Mouse (Mus musculus): ENCODE data around the gene Naa20. TPM values are rescaled to one million over a fixed set of nuclear protein-coding genes. Genes with fewer than 3 reads are reported as not detected.

Gene Naa20
- polyA plus RNA-seq (2012; rRNA removed) (17.2 and 29.9 TPM in 2 replicates), polyA plus RNA-seq (2014; fragmentation: Nextera tagmentation; extraction: Ambion mirVana) (70.2 and 73.7 TPM in 2 replicates)

DNA sequence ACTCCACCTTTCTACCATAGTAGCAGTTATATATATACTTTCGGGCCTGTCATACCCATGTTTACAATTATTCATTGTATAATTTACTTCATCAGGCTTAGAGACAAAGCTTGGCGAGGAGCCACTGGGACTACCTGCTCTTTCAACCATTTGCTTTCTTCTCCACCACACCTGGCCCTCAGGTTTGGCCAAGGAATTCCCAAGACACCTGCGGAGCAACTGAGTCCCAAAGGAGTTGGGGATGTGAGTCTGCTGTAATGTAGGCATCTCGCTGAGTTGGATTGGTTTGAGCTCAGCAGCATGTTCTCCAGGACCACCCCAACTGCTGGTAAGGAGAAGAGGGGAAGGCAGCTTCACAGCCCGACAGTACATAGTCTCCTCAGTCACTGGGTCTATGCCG lies at the start of gene Naa20:
TSS of gene Naa20 (plus strand) at position 239 of the 400 bp plus-strand sequence.
- 68% methylated on average over 6 of the region's 6 CpGs for WGBS (ENCODE audit: insufficient replicate concordance)
- no peak for ATAC-seq (ENCODE audit: insufficient read depth)
- Histone ChIP-seq H3K4me3 (ENCODE audit: insufficient read depth in 1 of 2, low read depth in 2 of 2, low read length in 2 of 2) (peak within 1 kb of the TSS; percentile 96 to 97), H3K36me3 (replicated peaks; ENCODE audit: control insufficient read depth, insufficient read depth, low read depth) (no peaks in the 10 kb centered on the region), H3K27me3 (ENCODE audit: control insufficient read depth, insufficient read depth, low read length) (no peaks in the 10 kb centered on the region), H3K9me3 (ENCODE audit: control insufficient read depth, low read length) (no peaks in the 10 kb centered on the region), H3K4me2 (ENCODE audit: low read depth) (peak within 1 kb of the TSS; percentile 84), H3K27ac (no peak within 1 kb of the TSS), H3K4me1 (replicated peaks; ENCODE audit: control insufficient read depth in 2 of 2, insufficient read depth in 2 of 2, low read length in 1 of 2) (peaks cover 3 to 10% of the 10 kb centered on the region in 2 experiments), H3K9ac (replicated peaks) (peak within 1 kb of the TSS; percentile 92)
- TF ChIP-seq EP300 (IDR thresholded peaks at IDR 0.05; ENCODE audit: low read depth), result no peak
- no peak for TF ChIP-seq CTCF (IDR thresholded peaks at IDR 0.05; ENCODE audit: low read depth)
- no peak for DNase-seq (ENCODE audit: low read depth in 3 of 3, low spot score in 3 of 3)

GRCm38 (mm10) chr2:145855831-145856230 lies 46.1 kb upstream of the Naa20 start:
- WGBS (ENCODE audit: insufficient replicate concordance), result 76% methylated on average over 9 of the region's 9 CpGs
- H3K36me3 ChIP-seq (replicated peaks; ENCODE audit: control insufficient read depth, insufficient read depth, low read depth), result no peaks in the 10 kb centered on the region
- H3K27me3 ChIP-seq (ENCODE audit: control insufficient read depth, insufficient read depth, low read length), result no peaks in the 10 kb centered on the region
- H3K9ac ChIP-seq (replicated peaks), result no peak overlapping the region
- TF ChIP-seq EP300 (IDR thresholded peaks at IDR 0.05; ENCODE audit: low read depth) (no peak), CTCF (IDR thresholded peaks at IDR 0.05; ENCODE audit: low read depth) (no peak)
- H3K27ac ChIP-seq, result no peak overlapping the region
- H3K4me3 ChIP-seq (ENCODE audit: insufficient read depth in 1 of 2, low read depth in 2 of 2, low read length in 2 of 2), result no peak overlapping the region
- no peak overlapping the region for H3K4me2 ChIP-seq (ENCODE audit: low read depth)
- DNase-seq (ENCODE audit: low read depth in 3 of 3, low spot score in 3 of 3) (no peak), ATAC-seq (ENCODE audit: insufficient read depth) (no peak)
- H3K9me3 ChIP-seq (ENCODE audit: control insufficient read depth, low read length), result no peaks in the 10 kb centered on the region
- H3K4me1 ChIP-seq (replicated peaks; ENCODE audit: control insufficient read depth in 2 of 2, insufficient read depth in 2 of 2, low read length in 1 of 2), result no peaks in the 10 kb centered on the region; a peak in 1 of 4 replicates

DNA sequence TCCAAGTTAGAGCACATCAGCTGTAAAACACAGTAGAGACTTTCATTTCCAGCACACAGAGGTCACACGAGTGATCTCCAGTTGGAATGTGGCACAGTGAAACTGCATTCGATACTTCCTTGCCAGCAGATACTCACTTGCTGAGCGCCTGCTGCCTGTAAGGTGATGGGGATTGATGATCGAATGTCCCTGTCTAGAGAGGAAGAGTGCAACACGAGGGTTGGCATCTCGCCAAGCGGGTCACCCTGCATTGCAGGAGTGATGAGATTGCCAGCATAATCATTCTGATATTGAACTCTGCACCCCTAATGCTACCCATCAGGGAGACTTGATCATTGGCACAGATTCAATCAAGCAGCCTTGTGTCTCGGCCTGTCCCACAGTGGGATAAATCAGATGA lies 44.0 kb upstream of the Naa20 start:
- 56% methylated on average over 8 of the region's 8 CpGs for WGBS (ENCODE audit: insufficient replicate concordance)
- no peaks in the 10 kb centered on the region for H3K27me3 ChIP-seq (ENCODE audit: control insufficient read depth, insufficient read depth, low read length)
- ATAC-seq (ENCODE audit: insufficient read depth) (no peak), DNase-seq (ENCODE audit: low read depth in 3 of 3, low spot score in 3 of 3) (no peak)
- no peak overlapping the region for H3K4me3 ChIP-seq (ENCODE audit: insufficient read depth in 1 of 2, low read depth in 2 of 2, low read length in 2 of 2)
- no peak overlapping the region for H3K27ac ChIP-seq
- H3K36me3 ChIP-seq (replicated peaks; ENCODE audit: control insufficient read depth, insufficient read depth, low read depth), result no peaks in the 10 kb centered on the region
- H3K9ac ChIP-seq (replicated peaks), result no peak overlapping the region
- H3K4me2 ChIP-seq (ENCODE audit: low read depth), result no peak overlapping the region
- no peaks in the 10 kb centered on the region for H3K9me3 ChIP-seq (ENCODE audit: control insufficient read depth, low read length)
- TF ChIP-seq CTCF (IDR thresholded peaks at IDR 0.05; ENCODE audit: low read depth) (no peak), EP300 (IDR thresholded peaks at IDR 0.05; ENCODE audit: low read depth) (no peak)
- 0 out of 4 replicates have a peak, but pooled peaks cover 0 to 2% of the 10 kb centered on the region in 2 experiments for H3K4me1 ChIP-seq (replicated peaks; ENCODE audit: control insufficient read depth in 2 of 2, insufficient read depth in 2 of 2, low read length in 1 of 2)

DNA sequence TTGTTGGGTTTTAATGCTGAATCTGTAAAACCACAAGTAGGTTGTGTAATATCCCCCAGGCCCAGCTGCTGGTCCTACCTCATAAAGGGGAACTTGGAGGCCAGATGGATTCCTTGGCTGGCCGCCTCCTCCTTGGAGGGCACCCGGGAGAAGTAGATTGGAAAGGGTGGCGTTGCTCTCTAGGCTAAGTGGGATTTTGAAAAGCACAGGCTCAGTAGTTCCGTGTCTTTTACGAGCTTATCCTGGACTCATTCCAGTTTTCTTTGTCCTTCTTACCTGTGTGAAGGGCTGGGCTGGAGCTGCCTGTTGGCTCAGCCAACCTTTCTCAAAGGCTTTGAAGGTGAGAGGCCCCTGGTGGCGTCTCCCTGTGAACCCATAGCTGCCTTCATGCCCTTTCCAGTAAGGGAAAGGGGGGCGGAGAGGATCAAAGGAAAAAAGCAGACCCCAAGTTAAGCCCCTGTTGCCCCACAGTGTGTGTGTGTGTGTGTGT lies 42.4 kb upstream of the Naa20 start:
- H3K36me3 ChIP-seq (replicated peaks; ENCODE audit: control insufficient read depth, insufficient read depth, low read depth), result no peaks in the 10 kb centered on the region
- H3K9ac ChIP-seq (replicated peaks), result no peak overlapping the region
- DNase-seq (ENCODE audit: low read depth in 3 of 3, low spot score in 3 of 3) (no peak), ATAC-seq (ENCODE audit: insufficient read depth) (no peak)
- no peaks in the 10 kb centered on the region for H3K9me3 ChIP-seq (ENCODE audit: control insufficient read depth, low read length)
- no peaks in the 10 kb centered on the region for H3K27me3 ChIP-seq (ENCODE audit: control insufficient read depth, insufficient read depth, low read length)
- H3K27ac ChIP-seq, result no peak overlapping the region
- WGBS (ENCODE audit: insufficient replicate concordance), result 32% methylated on average over 7 of the region's 7 CpGs
- no peak for TF ChIP-seq EP300 (IDR thresholded peaks at IDR 0.05; ENCODE audit: low read depth)
- no peak for TF ChIP-seq CTCF (IDR thresholded peaks at IDR 0.05; ENCODE audit: low read depth)
- H3K4me1 ChIP-seq (replicated peaks; ENCODE audit: control insufficient read depth in 2 of 2, insufficient read depth in 2 of 2, low read length in 1 of 2), result 0 out of 4 replicates have a peak, but pooled peaks cover 0 to 2% of the 10 kb centered on the region in 2 experiments
- H3K4me3 ChIP-seq (ENCODE audit: insufficient read depth in 1 of 2, low read depth in 2 of 2, low read length in 2 of 2), result no peak overlapping the region
- H3K4me2 ChIP-seq (ENCODE audit: low read depth), result no peak overlapping the region

DNA sequence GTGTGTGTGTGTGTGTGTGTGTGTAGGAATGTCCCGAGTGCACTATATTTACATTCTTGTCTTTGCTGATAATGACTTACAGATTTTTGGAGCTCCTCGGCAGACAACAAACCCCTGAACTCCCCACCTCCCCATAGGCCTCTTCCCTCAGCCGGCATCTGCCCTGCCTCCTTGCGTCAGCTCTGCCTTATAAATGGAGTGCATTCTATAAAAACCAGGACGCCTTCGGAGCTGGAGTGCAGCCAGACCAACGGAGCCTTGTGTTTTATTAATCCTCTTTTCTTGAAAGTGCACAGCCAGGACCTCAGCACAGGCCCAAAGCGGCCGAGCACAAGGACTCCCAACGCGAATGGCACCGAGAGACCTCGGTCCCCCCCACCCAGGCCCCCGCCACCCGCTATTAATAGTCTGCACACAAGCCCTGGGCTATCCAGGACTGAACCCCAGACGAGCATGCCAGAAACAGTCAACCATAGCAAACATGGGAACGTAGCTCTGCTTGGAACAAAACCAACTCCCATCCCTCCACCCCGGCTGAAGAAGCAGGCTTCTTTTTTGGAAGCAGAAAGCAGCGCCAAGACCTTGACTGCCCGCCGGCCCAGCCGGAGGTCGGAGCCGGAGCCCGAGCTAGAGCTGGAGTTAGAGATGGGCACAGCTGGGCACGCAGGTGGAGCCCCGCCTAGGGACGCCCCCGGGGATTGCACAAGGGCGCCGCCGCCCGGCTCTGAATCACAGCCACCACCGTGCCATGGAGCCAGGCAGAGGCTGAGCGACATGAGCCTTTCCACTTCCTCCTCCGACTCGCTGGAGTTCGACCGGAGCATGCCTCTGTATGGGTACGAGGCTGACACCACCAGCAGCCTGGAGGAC lies 41.7 kb upstream of the Naa20 start:
- DNase-seq (ENCODE audit: low read depth in 3 of 3, low spot score in 3 of 3), result no peak
- Histone ChIP-seq H3K4me1 (replicated peaks; ENCODE audit: control insufficient read depth in 2 of 2, insufficient read depth in 2 of 2, low read length in 1 of 2) (0 out of 4 replicates have a peak, but pooled peaks cover 0 to 2% of the 10 kb centered on the region in 2 experiments), H3K36me3 (replicated peaks; ENCODE audit: control insufficient read depth, insufficient read depth, low read depth) (no peaks in the 10 kb centered on the region), H3K9me3 (ENCODE audit: control insufficient read depth, low read length) (no peaks in the 10 kb centered on the region), H3K27me3 (ENCODE audit: control insufficient read depth, insufficient read depth, low read length) (no peaks in the 10 kb centered on the region), H3K4me2 (ENCODE audit: low read depth) (peak overlapping the region; percentile 47), H3K9ac (replicated peaks) (no peak overlapping the region), H3K4me3 (ENCODE audit: insufficient read depth in 1 of 2, low read depth in 2 of 2, low read length in 2 of 2) (0 out of 4 replicates have a peak overlapping the region, but pooled peaks of 1 of the 2 experiments have one; percentile 11), H3K27ac (no peak overlapping the region)
- peak; percentile 37; the same call in 1 of the 2 replicates for ATAC-seq (ENCODE audit: insufficient read depth)
- TF ChIP-seq EP300 (IDR thresholded peaks at IDR 0.05; ENCODE audit: low read depth) (no peak), CTCF (IDR thresholded peaks at IDR 0.05; ENCODE audit: low read depth) (peak; percentile 29; the same call in 1 of the 2 replicates)
- 33% methylated on average over 39 of the region's 40 CpGs for WGBS (ENCODE audit: insufficient replicate concordance)
